Mouse (Mus musculus) liver, adult 2 months (tissue): ENCODE measurements at regions not wholly inside any gene's neighbourhood (a gene's known extent, or its start where the extent isn't known, plus 50 kb on each side); places are given as distances from the start of the nearest gene placed in this dataset.

Experiments used
- CTCF ChIP-seq: fragments of 200-500 bp; IDR thresholded peaks from 2 replicates; pipeline ENCODE4 v1.5.1; 2011; ENCODE audit warnings: low read depth, low read length, control low read depth
- POLR2A ChIP-seq: fragments of 200-500 bp; IDR thresholded peaks from 2 replicates; pipeline ENCODE4 v1.6.1; 2011; ENCODE audit warnings: low read length, control low read depth; ENCODE audit not compliant: insufficient read depth; ENCODE audit errors: extremely low read depth

- TF ChIP-seq POLR2A (no peak), CTCF (no peak)
Measured at GRCm38 (mm10) chr5:12970987-12971386, 154.2 kb upstream of the Sema3a start.
